Mouse (Mus musculus): ENCODE results near the gene Gm21969.

DNA sequence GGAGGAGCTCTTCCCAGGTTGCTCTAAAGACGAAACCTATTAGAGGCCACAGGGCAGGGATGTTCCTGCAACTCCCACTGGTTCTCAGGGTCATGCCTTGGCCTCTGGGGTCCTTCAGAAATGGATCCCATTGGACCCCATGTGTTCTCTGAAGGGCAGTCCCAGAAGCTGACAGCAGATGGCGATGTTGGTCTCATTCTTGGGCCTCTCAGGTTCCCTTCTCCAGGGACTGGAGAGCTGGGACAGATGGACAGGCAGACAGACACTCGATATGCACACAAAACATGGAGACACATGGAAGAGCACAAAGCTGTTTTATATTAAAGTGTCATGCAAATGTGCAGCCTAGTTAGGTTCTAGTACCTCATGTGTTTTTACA lies 81.6 kb downstream of the Gm21969 start:
- TF ChIP-seq CEBPB (IDR thresholded peaks at IDR 0.05; ENCODE audit: low read depth) (no peak), CTCF (IDR thresholded peaks at IDR 0.05; ENCODE audit: control insufficient read depth, insufficient read depth, insufficient read length) (peak; percentile 60), USF1 (IDR thresholded peaks at IDR 0.05; ENCODE audit: low read depth) (no peak), MAX (IDR thresholded peaks at IDR 0.05) (no peak), MYOD1 (IDR thresholded peaks at IDR 0.05; ENCODE audit: control insufficient read depth, insufficient read length, low read depth) (no peak)

Data from C2C12 (cell line).